Mouse (Mus musculus): ENCODE measurements around the gene Arsg. TPM values are rescaled to one million over a fixed set of nuclear protein-coding genes. Genes with fewer than 3 reads are reported as not detected.
A peak's percentile ranks its signal among the peaks of the same experiment; 100 is the strongest.

The Arsg gene
- polyA plus RNA-seq, 1 experiment from 2014 or later: 3.6 TPM

GRCm38 (mm10) chr11:109496475-109496993 lies 23.4 kb downstream of the Arsg start:
- no peak for ATAC-seq (replicated peaks; ENCODE audit: extremely low read depth, insufficient read depth, low FRiP score)
- no peaks in the 10 kb centered on the region for H3K36me3 ChIP-seq (ENCODE audit: control insufficient read depth, insufficient read depth)
- no peak overlapping the region for H3K27ac ChIP-seq (ENCODE audit: low read length)
- no peak overlapping the region for H3K4me2 ChIP-seq (ENCODE audit: low read depth, low read length)
- H3K9ac ChIP-seq (ENCODE audit: low read length): no peak overlapping the region
- H3K4me3 ChIP-seq (ENCODE audit: low read length): no peak overlapping the region
- no peaks in the 10 kb centered on the region for H3K9me3 ChIP-seq (replicated peaks; ENCODE audit: control insufficient read depth, low read length)
- 77% methylated on average over 7 of the region's 7 CpGs for WGBS
- H3K4me1 ChIP-seq (ENCODE audit: control insufficient read depth, insufficient read depth, low read length): peaks cover 14% of the 10 kb centered on the region
- no peaks in the 10 kb centered on the region for H3K27me3 ChIP-seq (ENCODE audit: control insufficient read depth, insufficient read depth, low read length)

- Histone ChIP-seq H3K4me2 (ENCODE audit: low read depth, low read length) (no peak overlapping the region), H3K27ac (ENCODE audit: low read length) (no peak overlapping the region), H3K9me3 (replicated peaks; ENCODE audit: control insufficient read depth, low read length) (no peaks in the 10 kb centered on the region), H3K27me3 (ENCODE audit: control insufficient read depth, insufficient read depth, low read length) (no peaks in the 10 kb centered on the region), H3K36me3 (ENCODE audit: control insufficient read depth, insufficient read depth) (no peaks in the 10 kb centered on the region), H3K9ac (ENCODE audit: low read length) (no peak overlapping the region), H3K4me3 (ENCODE audit: low read length) (no peak overlapping the region), H3K4me1 (ENCODE audit: control insufficient read depth, insufficient read depth, low read length) (peaks cover 14% of the 10 kb centered on the region)
- 84% methylated on average over 6 of the region's 6 CpGs for WGBS
- ATAC-seq (replicated peaks; ENCODE audit: extremely low read depth, insufficient read depth, low FRiP score): no peak
Observed at GRCm38 (mm10) chr11:109496996-109497714, 24.0 kb downstream of the Arsg start.

- 74% methylated on average over 9 of the region's 9 CpGs for WGBS
- Histone ChIP-seq H3K36me3 (ENCODE audit: control insufficient read depth, insufficient read depth) (no peaks in the 10 kb centered on the region), H3K27me3 (ENCODE audit: control insufficient read depth, insufficient read depth, low read length) (no peaks in the 10 kb centered on the region), H3K27ac (ENCODE audit: low read length) (peak overlapping the region; percentile 5; the same call in 1 of the 2 replicates), H3K4me3 (ENCODE audit: low read length) (no peak overlapping the region), H3K9me3 (replicated peaks; ENCODE audit: control insufficient read depth, low read length) (no peaks in the 10 kb centered on the region), H3K4me2 (ENCODE audit: low read depth, low read length) (no peak overlapping the region), H3K4me1 (ENCODE audit: control insufficient read depth, insufficient read depth, low read length) (peaks cover 14% of the 10 kb centered on the region), H3K9ac (ENCODE audit: low read length) (no peak overlapping the region)
- ATAC-seq (replicated peaks; ENCODE audit: extremely low read depth, insufficient read depth, low FRiP score): no peak
Observed at GRCm38 (mm10) chr11:109497990-109498389, 24.8 kb downstream of the Arsg start.

GRCm38 (mm10) chr11:109500206-109500605 lies 27.0 kb downstream of the Arsg start:
- H3K36me3 ChIP-seq (ENCODE audit: control insufficient read depth, insufficient read depth): no peaks in the 10 kb centered on the region
- no peaks in the 10 kb centered on the region for H3K27me3 ChIP-seq (ENCODE audit: control insufficient read depth, insufficient read depth, low read length)
- no peak for ATAC-seq (replicated peaks; ENCODE audit: extremely low read depth, insufficient read depth, low FRiP score)
- H3K27ac ChIP-seq (ENCODE audit: low read length): no peak overlapping the region
- H3K9me3 ChIP-seq (replicated peaks; ENCODE audit: control insufficient read depth, low read length): no peaks in the 10 kb centered on the region
- H3K4me2 ChIP-seq (ENCODE audit: low read depth, low read length): no peak overlapping the region
- H3K9ac ChIP-seq (ENCODE audit: low read length): no peak overlapping the region
- peaks cover 7% of the 10 kb centered on the region for H3K4me1 ChIP-seq (ENCODE audit: control insufficient read depth, insufficient read depth, low read length)
- H3K4me3 ChIP-seq (ENCODE audit: low read length): no peak overlapping the region
- 71% methylated on average over 5 of the region's 5 CpGs for WGBS

- H3K27me3 ChIP-seq (ENCODE audit: control insufficient read depth, insufficient read depth, low read length): no peaks in the 10 kb centered on the region
- H3K27ac ChIP-seq (ENCODE audit: low read length): no peak overlapping the region
- H3K36me3 ChIP-seq (ENCODE audit: control insufficient read depth, insufficient read depth): no peaks in the 10 kb centered on the region
- H3K4me1 ChIP-seq (ENCODE audit: control insufficient read depth, insufficient read depth, low read length): no peaks in the 10 kb centered on the region
- no peak overlapping the region for H3K4me2 ChIP-seq (ENCODE audit: low read depth, low read length)
- no peak overlapping the region for H3K9ac ChIP-seq (ENCODE audit: low read length)
- WGBS: 30% methylated on average over 9 of the region's 9 CpGs
- H3K4me3 ChIP-seq (ENCODE audit: low read length): no peak overlapping the region
- no peak for ATAC-seq (replicated peaks; ENCODE audit: extremely low read depth, insufficient read depth, low FRiP score)
- 0 out of 2 replicates have a peak, but pooled peaks cover 4% of the 10 kb centered on the region for H3K9me3 ChIP-seq (replicated peaks; ENCODE audit: control insufficient read depth, low read length)
Observed at GRCm38 (mm10) chr11:109504977-109505376, 31.8 kb downstream of the Arsg start.

- 95% methylated on average over 4 of the region's 4 CpGs for WGBS
- H3K36me3 ChIP-seq (ENCODE audit: control insufficient read depth, insufficient read depth): no peaks in the 10 kb centered on the region
- no peak overlapping the region for H3K27ac ChIP-seq (ENCODE audit: low read length)
- no peak overlapping the region for H3K4me2 ChIP-seq (ENCODE audit: low read depth, low read length)
- no peaks in the 10 kb centered on the region for H3K4me1 ChIP-seq (ENCODE audit: control insufficient read depth, insufficient read depth, low read length)
- H3K9me3 ChIP-seq (replicated peaks; ENCODE audit: control insufficient read depth, low read length): 0 out of 2 replicates have a peak, but pooled peaks cover 4% of the 10 kb centered on the region
- no peak overlapping the region for H3K4me3 ChIP-seq (ENCODE audit: low read length)
- no peak for ATAC-seq (replicated peaks; ENCODE audit: extremely low read depth, insufficient read depth, low FRiP score)
- H3K27me3 ChIP-seq (ENCODE audit: control insufficient read depth, insufficient read depth, low read length): no peaks in the 10 kb centered on the region
- H3K9ac ChIP-seq (ENCODE audit: low read length): no peak overlapping the region
Observed at GRCm38 (mm10) chr11:109505823-109506222, 32.6 kb downstream of the Arsg start.

GRCm38 (mm10) chr11:109507068-109507467 lies 33.9 kb downstream of the Arsg start:
- H3K27ac ChIP-seq (ENCODE audit: low read length): no peak overlapping the region
- no peak overlapping the region for H3K4me2 ChIP-seq (ENCODE audit: low read depth, low read length)
- no peaks in the 10 kb centered on the region for H3K27me3 ChIP-seq (ENCODE audit: control insufficient read depth, insufficient read depth, low read length)
- WGBS: 55% methylated on average over 3 of the region's 3 CpGs
- 0 out of 2 replicates have a peak, but pooled peaks cover 4% of the 10 kb centered on the region for H3K9me3 ChIP-seq (replicated peaks; ENCODE audit: control insufficient read depth, low read length)
- no peaks in the 10 kb centered on the region for H3K36me3 ChIP-seq (ENCODE audit: control insufficient read depth, insufficient read depth)
- no peaks in the 10 kb centered on the region for H3K4me1 ChIP-seq (ENCODE audit: control insufficient read depth, insufficient read depth, low read length)
- ATAC-seq (replicated peaks; ENCODE audit: extremely low read depth, insufficient read depth, low FRiP score): no peak
- H3K4me3 ChIP-seq (ENCODE audit: low read length): no peak overlapping the region
- H3K9ac ChIP-seq (ENCODE audit: low read length): no peak overlapping the region

- no peak for ATAC-seq (replicated peaks; ENCODE audit: extremely low read depth, insufficient read depth, low FRiP score)
- Histone ChIP-seq H3K9me3 (replicated peaks; ENCODE audit: control insufficient read depth, low read length) (no peaks in the 10 kb centered on the region), H3K36me3 (ENCODE audit: control insufficient read depth, insufficient read depth) (no peaks in the 10 kb centered on the region), H3K4me2 (ENCODE audit: low read depth, low read length) (no peak overlapping the region), H3K27me3 (ENCODE audit: control insufficient read depth, insufficient read depth, low read length) (no peaks in the 10 kb centered on the region), H3K4me3 (ENCODE audit: low read length) (no peak overlapping the region), H3K9ac (ENCODE audit: low read length) (no peak overlapping the region), H3K27ac (ENCODE audit: low read length) (no peak overlapping the region), H3K4me1 (ENCODE audit: control insufficient read depth, insufficient read depth, low read length) (no peaks in the 10 kb centered on the region)
- 80% methylated on average over 16 of the region's 16 CpGs for WGBS
Observed at GRCm38 (mm10) chr11:109512995-109513675, 40.0 kb downstream of the Arsg start.

GRCm38 (mm10) chr11:109514064-109514612 lies 41.0 kb downstream of the Arsg start:
- Histone ChIP-seq H3K4me3 (ENCODE audit: low read length) (no peak overlapping the region), H3K27ac (ENCODE audit: low read length) (no peak overlapping the region), H3K4me1 (ENCODE audit: control insufficient read depth, insufficient read depth, low read length) (no peaks in the 10 kb centered on the region), H3K27me3 (ENCODE audit: control insufficient read depth, insufficient read depth, low read length) (no peaks in the 10 kb centered on the region), H3K4me2 (ENCODE audit: low read depth, low read length) (no peak overlapping the region), H3K36me3 (ENCODE audit: control insufficient read depth, insufficient read depth) (no peaks in the 10 kb centered on the region), H3K9ac (ENCODE audit: low read length) (no peak overlapping the region), H3K9me3 (replicated peaks; ENCODE audit: control insufficient read depth, low read length) (no peaks in the 10 kb centered on the region)
- no peak for ATAC-seq (replicated peaks; ENCODE audit: extremely low read depth, insufficient read depth, low FRiP score)
- WGBS: 66% methylated on average over 3 of the region's 3 CpGs

Data from heart, embryonic 16.5 days (tissue).